Mouse (Mus musculus): ENCODE data around the gene Gm44596. TPM values are rescaled to one million over a fixed set of nuclear protein-coding genes. Genes with fewer than 3 reads are reported as not detected.

The Gm44596 gene
- total and polyA plus RNA-seq, 3 experiments = not detected

Other genes with a start within 250 kb of the Gm44596 start
- gene Tspan9, start 231.9 kb upstream of the Gm44596 start, total RNA-seq (2012; rRNA removed) = 0.08 TPM in 1 of 2 replicates, not detected in the other
- 1 to 10 TPM in 1 of 2 experiments, not detected in 1; 3.4 TPM for gene Tspan9, start 231.9 kb upstream of the Gm44596 start, polyA plus RNA-seq (2012; ENCODE audit: insufficient read depth in 1 of 2, insufficient read length in 2 of 2, low read depth in 1 of 2, low replicate concordance in 2 of 2, missing spikeins in 1 of 2)
- gene Tead4, start 74.7 kb upstream of the Gm44596 start, total RNA-seq (2012; rRNA removed) = not detected in 2 replicates
- gene Tead4, start 74.7 kb upstream of the Gm44596 start, polyA plus RNA-seq (2012; ENCODE audit: insufficient read depth in 1 of 2, insufficient read length in 2 of 2, low read depth in 1 of 2, low replicate concordance in 2 of 2, missing spikeins in 1 of 2) = not detected
- 5.3 and 5.7 TPM in 2 replicates for gene Tulp3, start 19.7 kb upstream of the Gm44596 start, total RNA-seq (2012; rRNA removed)
- gene Tulp3, start 19.7 kb upstream of the Gm44596 start, polyA plus RNA-seq (2012; ENCODE audit: insufficient read depth in 1 of 2, insufficient read length in 2 of 2, low read depth in 1 of 2, low replicate concordance in 2 of 2, missing spikeins in 1 of 2) = 10 to 100 TPM in 1 of 2 experiments, not detected in 1; 19.2 TPM
- 40.1 and 46.8 TPM in 2 replicates for gene Rhno1, start 12.6 kb upstream of the Gm44596 start, total RNA-seq (2012; rRNA removed)
- gene Rhno1, start 12.6 kb upstream of the Gm44596 start, polyA plus RNA-seq (2012; ENCODE audit: insufficient read depth in 1 of 2, insufficient read length in 2 of 2, low read depth in 1 of 2, low replicate concordance in 2 of 2, missing spikeins in 1 of 2) = 100 to 1,000 TPM in 1 of 2 experiments, 10 to 100 TPM in 1; 88.1 to 137 TPM
- 13.7 and 14.7 TPM in 2 replicates for gene Foxm1, start 12.5 kb upstream of the Gm44596 start, total RNA-seq (2012; rRNA removed)
- gene Foxm1, start 12.5 kb upstream of the Gm44596 start, polyA plus RNA-seq (2012; ENCODE audit: insufficient read depth in 1 of 2, insufficient read length in 2 of 2, low read depth in 1 of 2, low replicate concordance in 2 of 2, missing spikeins in 1 of 2) = 10 to 100 TPM; 31.1 to 61.9 TPM
- not detected in 2 replicates for gene Tex52, start within 50 bp of the Gm44596 start, total RNA-seq (2012; rRNA removed)
- under 1 TPM in 1 of 2 experiments, not detected in 1; 0.07 TPM for gene Tex52, start within 50 bp of the Gm44596 start, polyA plus RNA-seq (2012; ENCODE audit: insufficient read depth in 1 of 2, insufficient read length in 2 of 2, low read depth in 1 of 2, low replicate concordance in 2 of 2, missing spikeins in 1 of 2)
- 0.04 TPM in 1 of 2 replicates, not detected in the other for gene Nrip2, start 23.8 kb downstream of the Gm44596 start, total RNA-seq (2012; rRNA removed)
- gene Nrip2, start 23.8 kb downstream of the Gm44596 start, polyA plus RNA-seq (2012; ENCODE audit: insufficient read depth in 1 of 2, insufficient read length in 2 of 2, low read depth in 1 of 2, low replicate concordance in 2 of 2, missing spikeins in 1 of 2) = under 1 TPM in 1 of 2 experiments, not detected in 1; 0.86 TPM
- 16.6 and 17.8 TPM in 2 replicates for gene Itfg2, start 49.4 kb downstream of the Gm44596 start, total RNA-seq (2012; rRNA removed)
- gene Itfg2, start 49.4 kb downstream of the Gm44596 start, polyA plus RNA-seq (2012; ENCODE audit: insufficient read depth in 1 of 2, insufficient read length in 2 of 2, low read depth in 1 of 2, low replicate concordance in 2 of 2, missing spikeins in 1 of 2) = 10 to 100 TPM in 1 of 2 experiments, not detected in 1; 44.8 TPM
- gene Fkbp4, start 63.2 kb downstream of the Gm44596 start, total RNA-seq (2012; rRNA removed) = 332 and 333 TPM in 2 replicates
- 100 to 1,000 TPM; 426 to 934 TPM for gene Fkbp4, start 63.2 kb downstream of the Gm44596 start, polyA plus RNA-seq (2012; ENCODE audit: insufficient read depth in 1 of 2, insufficient read length in 2 of 2, low read depth in 1 of 2, low replicate concordance in 2 of 2, missing spikeins in 1 of 2)
- gene Pzp, start 151.2 kb downstream of the Gm44596 start, total RNA-seq (2012; rRNA removed) = not detected in 2 replicates
- gene Pzp, start 151.2 kb downstream of the Gm44596 start, polyA plus RNA-seq (2012; ENCODE audit: insufficient read depth in 1 of 2, insufficient read length in 2 of 2, low read depth in 1 of 2, low replicate concordance in 2 of 2, missing spikeins in 1 of 2) = not detected
- gene A2ml1, start 206.1 kb downstream of the Gm44596 start, total RNA-seq (2012; rRNA removed) = 0.08 and 0.10 TPM in 2 replicates
- under 1 TPM in 1 of 2 experiments, not detected in 1; 0.25 TPM for gene A2ml1, start 206.1 kb downstream of the Gm44596 start, polyA plus RNA-seq (2012; ENCODE audit: insufficient read depth in 1 of 2, insufficient read length in 2 of 2, low read depth in 1 of 2, low replicate concordance in 2 of 2, missing spikeins in 1 of 2)
- not detected in 2 replicates for gene Klrb1a, start 248.0 kb downstream of the Gm44596 start, total RNA-seq (2012; rRNA removed)
- not detected for gene Klrb1a, start 248.0 kb downstream of the Gm44596 start, polyA plus RNA-seq (2012; ENCODE audit: insufficient read depth in 1 of 2, insufficient read length in 2 of 2, low read depth in 1 of 2, low replicate concordance in 2 of 2, missing spikeins in 1 of 2)